Mouse (Mus musculus) lung, embryonic 15.5 days (tissue): ENCODE data around the gene Phc2. TPM values are rescaled to one million over a fixed set of nuclear protein-coding genes. Genes with fewer than 3 reads are reported as not detected.

Source experiments
- ATAC-seq: fragments of 200-750 bp; cut with Nextera tagmentation; 2 replicates; pipeline ENCODE4 v1.8.0; 2017; ENCODE audit warnings: moderate number of reproducible peaks, borderline replicate concordance; ENCODE audit not compliant: low FRiP score, low TSS enrichment; ENCODE audit errors: extremely low read depth
- H3K27ac ChIP-seq: fragments of 300-500 bp; sonication (generic); 2 replicates; pipeline ENCODE4 v1.5.1; 2015; ENCODE audit warnings: moderate library complexity, mild to moderate bottlenecking, inconsistent platforms
- H3K27me3 ChIP-seq: fragments of 300-500 bp; sonication (generic); 2 replicates; pipeline ENCODE4 v1.6.1; 2015; ENCODE audit warnings: inconsistent platforms
- H3K36me3 ChIP-seq: fragments of 300-500 bp; sonication (generic); 2 replicates; pipeline ENCODE4 v1.6.1; 2015; ENCODE audit warnings: inconsistent platforms
- H3K4me1 ChIP-seq: fragments of 300-500 bp; sonication (generic); 2 replicates; pipeline ENCODE4 v1.6.1; 2015; ENCODE audit warnings: inconsistent platforms
- H3K4me2 ChIP-seq: fragments of 300-500 bp; sonication (generic); 2 replicates; pipeline ENCODE4 v1.6.1; 2015; ENCODE audit warnings: inconsistent platforms, mild to moderate bottlenecking, moderate library complexity
- H3K4me3 ChIP-seq: fragments of 300-500 bp; sonication (generic); 2 replicates; pipeline ENCODE4 v1.5.1; 2015; ENCODE audit warnings: mild to moderate bottlenecking, inconsistent platforms
- H3K9ac ChIP-seq: fragments of 300-500 bp; sonication (generic); 2 replicates; pipeline ENCODE4 v1.6.1; 2015; ENCODE audit warnings: inconsistent platforms
- H3K9me3 ChIP-seq: fragments of 300-500 bp; sonication (generic); 2 replicates; pipeline ENCODE4 v1.6.1; 2016; ENCODE audit warnings: inconsistent platforms
- WGBS: fragments of 180-500 bp; shearing (Covaris S2); methylation state at CpG from one replicate; pipeline ENCODE4 v1.1.7; 2015; 5-methylcytosine and 5-hydroxymethylcytosine counted together
- polyA plus RNA-seq: library from polyadenylated mRNA; unstranded; fragments of >200 nt; fragmentation: Nextera tagmentation; extraction: Ambion mirVana; gene quantifications from 2 replicates; pipeline ENCODE4 v1.2.1, GENCODE M21; 2015

The Phc2 gene
- polyA plus RNA-seq, 1 experiment from 2014 or later = 83.5 TPM

- no peaks in the 10 kb centered on the region for H3K4me1 ChIP-seq
- H3K9ac ChIP-seq = no peak overlapping the region
- no peak overlapping the region for H3K4me2 ChIP-seq
- 46% methylated on average over 20 of the region's 20 CpGs for WGBS
- no peak overlapping the region for H3K4me3 ChIP-seq
- H3K27ac ChIP-seq = no peak overlapping the region
- H3K36me3 ChIP-seq = peaks cover 94% of the 10 kb centered on the region
- H3K27me3 ChIP-seq = no peaks in the 10 kb centered on the region
- no peaks in the 10 kb centered on the region for H3K9me3 ChIP-seq
- ATAC-seq = 0 out of 2 replicates have a peak, but pooled peaks have one; percentile 28
Observed at GRCm38 (mm10) chr4:128776568-128777289, 122.2 kb downstream of the Phc2 start.

GRCm38 (mm10) chr4:128777593-128777992 is 123.1 kb downstream of the Phc2 start:
- ATAC-seq = no peak

GRCm38 (mm10) chr4:128782037-128782436 is 127.5 kb downstream of the Phc2 start:
- H3K27ac ChIP-seq = no peak overlapping the region
- no peak overlapping the region for H3K9ac ChIP-seq
- no peaks in the 10 kb centered on the region for H3K4me1 ChIP-seq
- H3K27me3 ChIP-seq = no peaks in the 10 kb centered on the region
- WGBS = 78% methylated on average over 7 of the region's 7 CpGs
- H3K9me3 ChIP-seq = no peaks in the 10 kb centered on the region
- H3K4me2 ChIP-seq = no peak overlapping the region
- no peak overlapping the region for H3K4me3 ChIP-seq
- ATAC-seq = no peak
- H3K36me3 ChIP-seq = peaks cover 87% of the 10 kb centered on the region

More at GRCm38 (mm10) chr4:128777593-128777992, 123.1 kb downstream of the Phc2 start:
- Histone ChIP-seq H3K4me2 (no peak overlapping the region), H3K27ac (no peak overlapping the region), H3K27me3 (no peaks in the 10 kb centered on the region), H3K9me3 (no peaks in the 10 kb centered on the region), H3K4me3 (no peak overlapping the region), H3K4me1 (no peaks in the 10 kb centered on the region), H3K36me3 (peaks cover 97% of the 10 kb centered on the region), H3K9ac (no peak overlapping the region)
- 84% methylated on average over 11 of the region's 11 CpGs for WGBS

GRCm38 (mm10) chr4:128782645-128783044 is 128.1 kb downstream of the Phc2 start:
- no peak overlapping the region for H3K27ac ChIP-seq

GRCm38 (mm10) chr4:128784950-128785631 is 130.6 kb downstream of the Phc2 start:
- ATAC-seq = no peak
- Histone ChIP-seq H3K36me3 (peaks cover 83% of the 10 kb centered on the region), H3K4me2 (no peak overlapping the region), H3K27me3 (no peaks in the 10 kb centered on the region), H3K4me3 (no peak overlapping the region), H3K9ac (no peak overlapping the region), H3K9me3 (no peaks in the 10 kb centered on the region), H3K27ac (no peak overlapping the region), H3K4me1 (peaks cover 9% of the 10 kb centered on the region)
- WGBS = 91% methylated on average over 15 of the region's 15 CpGs

More at GRCm38 (mm10) chr4:128782645-128783044, 128.1 kb downstream of the Phc2 start:
- ATAC-seq = no peak
- Histone ChIP-seq H3K27me3 (no peaks in the 10 kb centered on the region), H3K9me3 (no peaks in the 10 kb centered on the region), H3K9ac (no peak overlapping the region), H3K36me3 (peaks cover 87% of the 10 kb centered on the region), H3K4me3 (no peak overlapping the region), H3K4me2 (no peak overlapping the region), H3K4me1 (no peaks in the 10 kb centered on the region)
- WGBS = 54% methylated on average over 4 of the region's 4 CpGs

GRCm38 (mm10) chr4:128785921-128786654 is 131.6 kb downstream of the Phc2 start:
- H3K9me3 ChIP-seq = no peaks in the 10 kb centered on the region
- WGBS = 92% methylated on average over 11 of the region's 11 CpGs
- H3K9ac ChIP-seq = no peak overlapping the region
- H3K36me3 ChIP-seq = peaks cover 75% of the 10 kb centered on the region
- peaks cover 19% of the 10 kb centered on the region for H3K4me1 ChIP-seq
- no peak overlapping the region for H3K4me2 ChIP-seq
- no peaks in the 10 kb centered on the region for H3K27me3 ChIP-seq
- no peak for ATAC-seq
- no peak overlapping the region for H3K4me3 ChIP-seq
- H3K27ac ChIP-seq = no peak overlapping the region

- no peak overlapping the region for H3K9ac ChIP-seq
- peaks cover 71% of the 10 kb centered on the region for H3K36me3 ChIP-seq
- no peaks in the 10 kb centered on the region for H3K9me3 ChIP-seq
- peaks cover 26% of the 10 kb centered on the region for H3K4me1 ChIP-seq
- H3K4me2 ChIP-seq = no peak overlapping the region
- no peak for ATAC-seq
- no peaks in the 10 kb centered on the region for H3K27me3 ChIP-seq
- no peak overlapping the region for H3K4me3 ChIP-seq
- WGBS = 89% methylated on average over 24 of the region's 24 CpGs
- H3K27ac ChIP-seq = no peak overlapping the region
Observed at GRCm38 (mm10) chr4:128787023-128787939, 132.8 kb downstream of the Phc2 start.

- H3K4me3 ChIP-seq = no peak overlapping the region
- H3K36me3 ChIP-seq = peaks cover 72% of the 10 kb centered on the region
- no peak overlapping the region for H3K27ac ChIP-seq
- H3K4me2 ChIP-seq = no peak overlapping the region
- no peak overlapping the region for H3K9ac ChIP-seq
- WGBS = 90% methylated on average over 4 of the region's 4 CpGs
- ATAC-seq = no peak
- H3K9me3 ChIP-seq = no peaks in the 10 kb centered on the region
- no peaks in the 10 kb centered on the region for H3K27me3 ChIP-seq
- H3K4me1 ChIP-seq = peaks cover 26% of the 10 kb centered on the region
Observed at GRCm38 (mm10) chr4:128788108-128788507, 133.6 kb downstream of the Phc2 start.

GRCm38 (mm10) chr4:128789646-128790045 is 135.1 kb downstream of the Phc2 start:
- peaks cover 26% of the 10 kb centered on the region for H3K4me1 ChIP-seq
- no peaks in the 10 kb centered on the region for H3K9me3 ChIP-seq
- WGBS = 44% methylated on average over 18 of the region's 18 CpGs
- no peak overlapping the region for H3K4me3 ChIP-seq
- ATAC-seq = peak; percentile 33; the same call in 1 of the 2 replicates
- peak overlapping the region; percentile 38 for H3K4me2 ChIP-seq
- peak overlapping the region; percentile 13; the same call in 1 of the 2 replicates for H3K9ac ChIP-seq
- H3K27ac ChIP-seq = no peak overlapping the region; the same call in 1 of the 2 replicates
- H3K36me3 ChIP-seq = peaks cover 60% of the 10 kb centered on the region
- no peaks in the 10 kb centered on the region for H3K27me3 ChIP-seq

GRCm38 (mm10) chr4:128793710-128794109 is 139.2 kb downstream of the Phc2 start:
- WGBS = 25% methylated on average over 1 of the region's 1 CpGs
- no peak overlapping the region for H3K9ac ChIP-seq
- no peak overlapping the region for H3K4me3 ChIP-seq
- H3K27me3 ChIP-seq = no peaks in the 10 kb centered on the region
- no peak for ATAC-seq
- H3K9me3 ChIP-seq = no peaks in the 10 kb centered on the region
- peaks cover 25% of the 10 kb centered on the region; the same call in 1 of the 2 replicates for H3K36me3 ChIP-seq
- no peak overlapping the region for H3K27ac ChIP-seq
- peaks cover 56% of the 10 kb centered on the region for H3K4me1 ChIP-seq
- no peak overlapping the region for H3K4me2 ChIP-seq

- H3K27ac ChIP-seq = no peak overlapping the region
- no peak for ATAC-seq
- no peak overlapping the region for H3K9ac ChIP-seq
- no peak overlapping the region for H3K4me3 ChIP-seq
- peaks cover 24% of the 10 kb centered on the region; the same call in 1 of the 2 replicates for H3K36me3 ChIP-seq
- 82% methylated on average over 8 of the region's 8 CpGs for WGBS
- H3K4me2 ChIP-seq = no peak overlapping the region
- H3K9me3 ChIP-seq = no peaks in the 10 kb centered on the region
- no peaks in the 10 kb centered on the region for H3K27me3 ChIP-seq
- peaks cover 55% of the 10 kb centered on the region for H3K4me1 ChIP-seq
Observed at GRCm38 (mm10) chr4:128794198-128794597, 139.7 kb downstream of the Phc2 start.
